11 mouse cellular contexts compared by ENCODE assay signal in the genomic region with DNA sequence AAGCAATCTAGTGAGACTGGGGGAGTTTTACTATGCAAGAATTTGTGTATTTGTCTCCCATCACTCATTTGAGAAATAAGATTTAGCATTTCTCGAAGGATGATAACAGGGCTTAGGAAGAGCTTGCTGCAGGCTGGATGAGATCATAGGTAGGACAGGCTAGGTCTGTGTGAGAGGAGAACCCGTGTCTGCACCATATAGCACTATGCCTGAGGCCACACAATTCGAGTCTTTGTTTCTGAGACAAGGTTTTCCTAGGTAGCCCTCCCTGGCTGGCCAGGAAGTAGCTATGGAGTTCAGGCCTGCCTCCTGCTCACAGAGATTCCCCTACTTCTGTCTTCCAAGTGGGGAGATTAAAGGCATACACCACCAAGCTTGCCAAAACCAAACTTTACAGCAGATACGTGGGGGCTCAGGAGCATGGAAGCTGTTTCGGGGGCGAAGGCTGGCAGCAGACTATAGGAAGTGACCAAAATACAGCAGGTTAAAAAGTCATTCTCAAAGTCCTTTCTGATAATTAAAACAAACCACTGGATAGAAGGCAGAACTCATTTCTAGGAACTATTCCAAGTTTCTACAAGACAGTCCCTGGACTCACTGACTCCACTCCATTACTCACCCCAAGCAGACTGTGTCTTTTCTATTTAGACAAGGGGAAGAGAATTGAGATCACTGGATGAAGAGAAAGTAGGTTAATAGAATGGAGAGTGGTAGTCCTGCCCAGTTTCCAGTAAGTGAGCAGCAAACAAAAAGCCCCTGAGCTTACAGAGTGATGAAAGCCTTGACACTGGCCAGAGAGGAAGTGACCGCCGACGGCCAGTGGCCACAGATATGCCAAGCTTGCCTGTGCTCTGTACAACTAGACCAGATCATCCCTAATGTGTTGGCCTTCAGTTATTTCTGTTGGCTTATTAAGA.
A peak's percentile ranks its signal among the peaks of the same experiment; 100 is the strongest.
DNase-seq lines count a peak whose midpoint lies in the region; ATAC-seq and TF ChIP-seq lines count a peak whose summit lies in the region.
"Had no signal": no experiment of that assay in that cellular context is flagged by ENCODE, and none has a peak within 500 bp of the region (broad histone marks: within the 10 kb centered on the region; RNA-seq: fewer than 3 reads in every experiment).

No protein-coding gene starts in this region.

- peak; percentile 74 for ATAC-seq in lung, embryonic 14.5 days (ENCODE audit: insufficient read depth)
- 0 out of 2 replicates have a peak, but pooled peaks have one; percentile 34 for ATAC-seq in embryonic facial prominence, embryonic 15.5 days (ENCODE audit: insufficient number of reproducible peaks, low FRiP score, low TSS enrichment, low read depth)
- peak; percentile 70 for ATAC-seq in intestine, embryonic 16.5 days

- DNase-seq in cerebellum, adult 9-10 months: peak; percentile 7
- no peak for DNase-seq in cerebellum, postnatal 10 days
- DNase-seq in lung, embryonic 14.5 days: peak; percentile 32
- no peak for DNase-seq in lung, postnatal 14 days
- no peak for DNase-seq in forebrain, embryonic 10.5 days (ENCODE audit: extremely low spot score, low spot score)
- no peak for DNase-seq in thymus, postnatal 14 days
- DNase-seq: adrenal gland, postnatal 10 days had no signal

- H3K27me3 ChIP-seq in lung, embryonic 14.5 days (ENCODE audit: insufficient read depth, low read length): no peaks in the 10 kb centered on the region
- H3K27me3 ChIP-seq in embryonic facial prominence, embryonic 15.5 days: no peaks in the 10 kb centered on the region
- H3K27me3 ChIP-seq in intestine, embryonic 16.5 days (replicated peaks; ENCODE audit: control insufficient read depth, insufficient read depth, low read length): no peaks in the 10 kb centered on the region
- no peaks in the 10 kb centered on the region for H3K27me3 ChIP-seq in forebrain, embryonic 10.5 days (ENCODE audit: poor library complexity, severe bottlenecking)

- no peaks in the 10 kb centered on the region for H3K9me3 ChIP-seq in lung, embryonic 14.5 days (ENCODE audit: low read depth, low read length)
- no peaks in the 10 kb centered on the region for H3K9me3 ChIP-seq in embryonic facial prominence, embryonic 15.5 days (replicated peaks)
- no peaks in the 10 kb centered on the region for H3K9me3 ChIP-seq in intestine, embryonic 16.5 days (ENCODE audit: control insufficient read depth, low read length)
- no peaks in the 10 kb centered on the region for H3K9me3 ChIP-seq in forebrain, embryonic 10.5 days

- H3K4me2 ChIP-seq in lung, embryonic 14.5 days: no peak overlapping the region
- H3K4me2 ChIP-seq in embryonic facial prominence, embryonic 15.5 days (replicated peaks): no peak overlapping the region
- H3K4me2 ChIP-seq in intestine, embryonic 16.5 days (ENCODE audit: low read depth, low read length): no peak overlapping the region

- no peak for TF ChIP-seq CTCF in lung, embryonic 14.5 days (IDR thresholded peaks at IDR 0.05; ENCODE audit: low read depth)

- 0 out of 2 replicates have a peak, but pooled peaks cover 3% of the 10 kb centered on the region for H3K4me1 ChIP-seq in lung, embryonic 14.5 days (ENCODE audit: insufficient read depth)
- peaks cover 8% of the 10 kb centered on the region for H3K4me1 ChIP-seq in embryonic facial prominence, embryonic 15.5 days
- H3K4me1 ChIP-seq in intestine, embryonic 16.5 days (ENCODE audit: control insufficient read depth, insufficient read depth, low read length): no peaks in the 10 kb centered on the region
- peaks cover 6% of the 10 kb centered on the region; the same call in 1 of the 2 replicates for H3K4me1 ChIP-seq in forebrain, embryonic 10.5 days

- no peaks in the 10 kb centered on the region for H3K36me3 ChIP-seq in lung, embryonic 14.5 days (ENCODE audit: insufficient read depth)
- H3K36me3 ChIP-seq in embryonic facial prominence, embryonic 15.5 days: no peaks in the 10 kb centered on the region
- no peaks in the 10 kb centered on the region for H3K36me3 ChIP-seq in intestine, embryonic 16.5 days (ENCODE audit: control insufficient read depth, insufficient read depth, low read length)
- H3K36me3 ChIP-seq in forebrain, embryonic 10.5 days (replicated peaks): no peaks in the 10 kb centered on the region

- no peak overlapping the region for H3K4me3 ChIP-seq in lung, embryonic 14.5 days (ENCODE audit: low read depth, low read length)
- no peak overlapping the region for H3K4me3 ChIP-seq in embryonic facial prominence, embryonic 15.5 days (replicated peaks)
- H3K4me3 ChIP-seq in intestine, embryonic 16.5 days (ENCODE audit: low read length): no peak overlapping the region
- no peak overlapping the region for H3K4me3 ChIP-seq in forebrain, embryonic 10.5 days
- H3K4me3 ChIP-seq: left cerebral cortex, adult 2 months had no signal

- peak overlapping the region; percentile 66; the same call in 1 of the 2 replicates for H3K27ac ChIP-seq in lung, embryonic 14.5 days (ENCODE audit: low read depth)
- peak overlapping the region; percentile 60; the same call in 1 of the 2 replicates for H3K27ac ChIP-seq in embryonic facial prominence, embryonic 15.5 days (replicated peaks)
- peak overlapping the region; percentile 66 for H3K27ac ChIP-seq in intestine, embryonic 16.5 days (ENCODE audit: low read length)
- H3K27ac ChIP-seq in forebrain, embryonic 10.5 days: no peak overlapping the region
- H3K27ac ChIP-seq: left cerebral cortex, adult 2 months; liver, embryonic 14.5 days had no signal

- WGBS in lung, embryonic 14.5 days: 61% methylated on average over 9 of the region's 9 CpGs
- WGBS in embryonic facial prominence, embryonic 15.5 days: 57% methylated on average over 9 of the region's 9 CpGs
- 58% methylated on average over 9 of the region's 9 CpGs for WGBS in intestine, embryonic 16.5 days
- 84% methylated on average over 9 of the region's 9 CpGs for WGBS in forebrain, embryonic 10.5 days

- no peak overlapping the region for H3K9ac ChIP-seq in lung, embryonic 14.5 days
- H3K9ac ChIP-seq in embryonic facial prominence, embryonic 15.5 days: no peak overlapping the region
- H3K9ac ChIP-seq in intestine, embryonic 16.5 days (ENCODE audit: low read depth, low read length): no peak overlapping the region
- H3K9ac ChIP-seq: liver, embryonic 14.5 days had no signal

Comparison
In these comparisons a context has a peak if more than half of its experiments do, and no peak if none do; other contexts are left out.
1. DNase-seq: peak in cerebellum, adult 9-10 months (single experiment) and lung, embryonic 14.5 days (single experiment); none in cerebellum, postnatal 10 days (0 of 2), lung, postnatal 14 days (single experiment), forebrain, embryonic 10.5 days (single experiment) and thymus, postnatal 14 days (single experiment).
2. Peak in every context shown above with its lines, with median percentiles within 50 percentile points of each other: ATAC-seq.